Mouse (Mus musculus) brain, embryonic 14.5 days (tissue): ENCODE measurements around the gene Fam192a. TPM values are rescaled to one million over a fixed set of nuclear protein-coding genes. Genes with fewer than 3 reads are reported as not detected.

ENCODE experiments used
- DNase-seq: peaks from one replicate; pipeline ENCODE4 v3.0.0-alpha.2; 2011; ENCODE audit warnings: low read depth
- CTCF ChIP-seq: fragments of 200-500 bp; IDR thresholded peaks from 2 replicates; pipeline ENCODE4 v1.5.1; 2012; ENCODE audit warnings: inconsistent platforms, mild to moderate bottlenecking, moderate library complexity, borderline replicate concordance; ENCODE audit not compliant: insufficient read depth, insufficient read length; ENCODE audit errors: extremely low read depth
- POLR2A ChIP-seq: fragments of 200-500 bp; IDR thresholded peaks from 2 replicates; pipeline ENCODE4 v1.6.1; 2012; ENCODE audit warnings: mild to moderate bottlenecking, inconsistent platforms, borderline replicate concordance; ENCODE audit not compliant: poor library complexity, insufficient read depth, insufficient read length, severe bottlenecking; ENCODE audit errors: extremely low read depth
- polyA plus RNA-seq: library from polyadenylated mRNA; depleted of rRNA; stranded (reverse); fragments of >200 nt; gene quantifications from 2 replicates; pipeline ENCODE4 v1.2.3, GENCODE M21; 2012; rRNA removed

Gene Fam192a
- polyA plus RNA-seq, 1 experiment: 57.2 TPM

DNA sequence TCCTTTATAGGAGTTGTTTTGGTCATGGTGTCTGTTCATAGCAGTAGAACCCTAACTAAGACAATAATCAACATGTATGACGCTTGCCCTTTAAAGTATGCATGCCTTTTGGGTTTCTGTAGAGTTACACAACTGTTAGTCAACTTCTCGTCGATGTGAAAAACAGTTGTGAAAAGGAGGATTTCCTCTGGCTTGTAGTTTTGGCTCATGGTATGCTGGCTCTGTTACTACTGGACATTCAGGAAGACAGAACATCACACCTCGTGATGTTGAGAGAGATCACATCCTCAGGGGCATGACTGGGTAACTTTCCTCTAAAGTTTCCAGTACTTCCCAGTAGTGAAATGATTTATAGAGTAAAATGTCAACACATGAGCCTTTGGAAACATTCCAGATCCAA lies 71.2 kb downstream of the Fam192a start:
- TF ChIP-seq POLR2A: no peak
- no peak for TF ChIP-seq CTCF
- no peak for DNase-seq

DNA sequence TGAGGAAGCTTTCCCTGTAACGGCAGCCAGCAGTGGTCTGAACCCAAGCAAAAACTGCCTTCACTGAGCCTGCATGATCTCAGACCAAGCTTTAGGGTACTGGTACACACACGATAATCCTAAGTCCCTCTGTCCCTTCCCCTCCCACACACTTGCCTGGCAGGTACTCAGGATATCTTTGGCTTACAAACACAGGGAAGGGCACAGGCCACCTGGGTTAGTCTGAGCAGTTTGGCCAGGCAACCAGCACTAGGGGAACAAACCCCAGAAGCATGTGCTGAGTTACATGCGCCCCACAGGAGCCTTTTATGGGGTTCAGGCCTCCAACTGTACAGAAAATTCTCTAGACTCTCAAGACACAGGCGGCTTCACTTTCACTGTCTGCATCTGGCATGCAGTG lies 71.9 kb downstream of the Fam192a start:
- no peak for TF ChIP-seq POLR2A
- no peak for TF ChIP-seq CTCF

DNA sequence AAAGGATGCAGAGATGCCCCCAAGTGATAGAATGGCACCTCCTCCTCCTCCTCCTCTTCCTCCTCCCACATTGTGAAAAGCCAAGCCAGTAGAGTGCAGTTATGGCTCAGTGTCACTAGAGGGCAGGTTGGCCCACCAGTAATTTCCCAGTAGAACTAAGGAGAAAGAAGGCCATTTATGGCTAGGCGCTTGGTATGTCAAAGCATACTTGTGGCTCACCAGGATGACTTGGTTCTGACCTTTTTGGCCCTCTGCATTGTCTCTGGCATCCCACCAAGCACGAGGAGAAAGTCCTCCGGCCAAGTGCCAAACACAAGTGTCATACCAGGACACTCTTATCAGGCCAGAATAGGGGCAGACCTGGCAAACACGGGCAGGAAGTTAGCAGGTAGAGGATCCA lies 73.6 kb downstream of the Fam192a start:
- TF ChIP-seq POLR2A: no peak
- TF ChIP-seq CTCF: peak; percentile 79; the same call in 1 of the 2 replicates
- peak; percentile 77 for DNase-seq

More for the DNA sequence above, 71.9 kb downstream of the Fam192a start:
- DNase-seq: no peak

DNA sequence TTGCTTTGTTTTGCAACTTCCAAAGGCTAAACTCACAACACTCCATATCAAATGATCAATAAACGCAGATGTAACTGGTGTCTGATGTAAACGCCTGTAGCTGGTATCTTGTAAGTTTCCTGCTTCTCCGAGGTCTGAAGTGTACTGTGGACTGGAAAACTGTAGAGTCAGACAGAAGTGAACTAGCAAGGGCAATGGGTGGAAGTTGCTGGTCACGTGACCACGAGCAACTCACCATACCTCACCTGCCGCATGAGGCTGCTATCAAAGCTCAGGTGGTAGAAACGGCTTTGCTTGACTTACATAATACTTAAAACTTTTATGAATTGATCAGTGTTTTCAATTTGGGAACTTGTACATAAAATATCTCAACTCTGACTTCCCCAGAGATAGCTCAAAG lies 74.6 kb downstream of the Fam192a start:
- TF ChIP-seq CTCF (no peak), POLR2A (no peak)
- DNase-seq: no peak

DNA sequence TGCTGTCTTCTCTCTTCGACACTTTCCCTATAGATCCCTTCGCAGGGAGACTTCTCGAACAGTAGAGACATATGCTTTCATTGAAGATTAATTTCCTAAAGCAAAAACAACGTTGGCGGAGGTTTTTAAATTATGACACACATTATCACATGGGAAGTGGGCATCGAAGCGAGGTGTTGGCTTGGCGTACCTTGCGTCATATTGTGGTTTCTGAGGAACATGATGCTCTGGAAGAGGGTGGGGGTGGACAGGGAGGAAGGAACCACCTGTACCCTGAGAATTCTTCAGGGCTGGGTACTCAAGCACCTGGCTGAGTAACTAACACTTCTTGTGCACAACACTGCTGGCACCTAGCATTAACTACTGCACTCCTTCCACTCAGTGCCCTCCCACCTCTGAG lies 77.2 kb downstream of the Fam192a start:
- DNase-seq: no peak
- TF ChIP-seq POLR2A (no peak), CTCF (no peak)

Other genes starting within 250 kb of the Fam192a start
- gene Herpud1, start 215.6 kb downstream of the Fam192a start, polyA plus RNA-seq: 56.0 and 69.9 TPM in 2 replicates
- gene Nlrc5, start 167.6 kb downstream of the Fam192a start, polyA plus RNA-seq: 0.36 and 0.64 TPM in 2 replicates
- gene Cpne2, start 69.0 kb downstream of the Fam192a start, polyA plus RNA-seq: 30.1 and 31.5 TPM in 2 replicates
- gene Rspry1, start 60 bp downstream of the Fam192a start, polyA plus RNA-seq: 26.4 and 31.7 TPM in 2 replicates
- 192 and 209 TPM in 2 replicates for gene Arl2bp, start 64.6 kb upstream of the Fam192a start, polyA plus RNA-seq
- 1.0 and 1.2 TPM in 2 replicates for gene Pllp, start 94.3 kb upstream of the Fam192a start, polyA plus RNA-seq
- gene Ccl22, start 143.6 kb upstream of the Fam192a start, polyA plus RNA-seq: 0.04 TPM in 2 replicates
- gene Cx3cl1, start 170.0 kb upstream of the Fam192a start, polyA plus RNA-seq: 23.9 and 28.2 TPM in 2 replicates
- gene Ccl17, start 208.5 kb upstream of the Fam192a start, polyA plus RNA-seq: 0.18 TPM in 1 of 2 replicates, not detected in the other
- 60.1 and 62.3 TPM in 2 replicates for gene Coq9, start 236.3 kb upstream of the Fam192a start, polyA plus RNA-seq
- gene Ciapin1, start 236.4 kb upstream of the Fam192a start, polyA plus RNA-seq: 81.3 and 82.0 TPM in 2 replicates